Mouse (Mus musculus): ENCODE measurements at regions not wholly inside any gene's neighbourhood (a gene's known extent, or its start where the extent isn't known, plus 50 kb on each side); places are given as distances from the start of the nearest gene placed in this dataset.

- TF ChIP-seq CTCF (IDR thresholded peaks at IDR 0.05; ENCODE audit: low read depth, low read length) = no peak
- no peak for TF ChIP-seq GATA1 (IDR thresholded peaks at IDR 0.05; ENCODE audit: borderline replicate concordance, low read length)
- TF ChIP-seq POLR2AphosphoS5 (IDR thresholded peaks at IDR 0.05; ENCODE audit: insufficient replicate concordance, low read depth, low read length) = no peak
- TF ChIP-seq TAL1 (conservative IDR thresholded peaks at IDR 0.05; ENCODE audit: low read depth, low read length) = no peak
- no peak for TF ChIP-seq GATA2 (IDR thresholded peaks at IDR 0.05; ENCODE audit: borderline replicate concordance, low read depth, low read length)
Observed at GRCm38 (mm10) chr16:55515228-55515696, 217.5 kb upstream of the Zpld1 start.
